Mouse (Mus musculus) layer of hippocampus, adult 11-12 months (tissue): ENCODE measurements around the gene Ttll5.

ENCODE experiments used
- DNase-seq: peaks from one replicate; pipeline ENCODE4 v3.0.0; 2022; ENCODE audit warnings: low spot score

Ttll5 gene

GRCm38 (mm10) chr12:86059341-86059740, 234.9 kb downstream of the Ttll5 start:
- no peak for DNase-seq

- DNase-seq: no peak
Observed at GRCm38 (mm10) chr12:86064796-86065195, 240.3 kb downstream of the Ttll5 start.

- DNase-seq: peak; percentile 54
Observed at GRCm38 (mm10) chr12:86071432-86071831, 247.0 kb downstream of the Ttll5 start.

- DNase-seq: no peak
Observed at GRCm38 (mm10) chr12:86074681-86075080, 250.2 kb downstream of the Ttll5 start.

GRCm38 (mm10) chr12:86075358-86075757, 250.9 kb downstream of the Ttll5 start:
- no peak for DNase-seq

GRCm38 (mm10) chr12:86076321-86076901, 252.0 kb downstream of the Ttll5 start:
- peak; percentile 38 for DNase-seq

GRCm38 (mm10) chr12:86077322-86077721, 252.9 kb downstream of the Ttll5 start:
- no peak for DNase-seq

GRCm38 (mm10) chr12:86077736-86078135, 253.3 kb downstream of the Ttll5 start:
- no peak for DNase-seq

GRCm38 (mm10) chr12:86078176-86078552, 253.7 kb downstream of the Ttll5 start:
- DNase-seq: no peak

- DNase-seq: no peak
Observed at GRCm38 (mm10) chr12:86078553-86079201, 254.2 kb downstream of the Ttll5 start, which contains the start of gene Tgfb3. Gene Tgfb3 (minus strand): TSS chr12:86079041.

- DNase-seq: peak; percentile 93
Observed at GRCm38 (mm10) chr12:86079202-86079667, 254.8 kb downstream of the Ttll5 start.

- peak; percentile 81 for DNase-seq
Observed at GRCm38 (mm10) chr12:86082481-86083012, 258.1 kb downstream of the Ttll5 start, which contains the start of gene Ift43. Gene Ift43 (plus strand): TSS chr12:86082541.

- DNase-seq: no peak
Observed at GRCm38 (mm10) chr12:86085873-86086272, 261.4 kb downstream of the Ttll5 start.

GRCm38 (mm10) chr12:86086550-86086949, 262.1 kb downstream of the Ttll5 start:
- DNase-seq: no peak

GRCm38 (mm10) chr12:86088042-86088441, 263.6 kb downstream of the Ttll5 start:
- DNase-seq: no peak

GRCm38 (mm10) chr12:86090764-86091163, 266.3 kb downstream of the Ttll5 start:
- no peak for DNase-seq

- no peak for DNase-seq
Observed at GRCm38 (mm10) chr12:86091601-86092132, 267.2 kb downstream of the Ttll5 start.

- no peak for DNase-seq
Observed at GRCm38 (mm10) chr12:86094075-86094474, 269.6 kb downstream of the Ttll5 start.

- DNase-seq: no peak
Observed at GRCm38 (mm10) chr12:86095806-86096205, 271.3 kb downstream of the Ttll5 start.

GRCm38 (mm10) chr12:86097781-86098180, 273.3 kb downstream of the Ttll5 start:
- no peak for DNase-seq

- no peak for DNase-seq
Observed at GRCm38 (mm10) chr12:86100711-86101110, 276.3 kb downstream of the Ttll5 start.

GRCm38 (mm10) chr12:86102686-86103085, 278.2 kb downstream of the Ttll5 start:
- no peak for DNase-seq

GRCm38 (mm10) chr12:86103391-86103790, 278.9 kb downstream of the Ttll5 start:
- peak; percentile 57 for DNase-seq
